In the genomic region with DNA sequence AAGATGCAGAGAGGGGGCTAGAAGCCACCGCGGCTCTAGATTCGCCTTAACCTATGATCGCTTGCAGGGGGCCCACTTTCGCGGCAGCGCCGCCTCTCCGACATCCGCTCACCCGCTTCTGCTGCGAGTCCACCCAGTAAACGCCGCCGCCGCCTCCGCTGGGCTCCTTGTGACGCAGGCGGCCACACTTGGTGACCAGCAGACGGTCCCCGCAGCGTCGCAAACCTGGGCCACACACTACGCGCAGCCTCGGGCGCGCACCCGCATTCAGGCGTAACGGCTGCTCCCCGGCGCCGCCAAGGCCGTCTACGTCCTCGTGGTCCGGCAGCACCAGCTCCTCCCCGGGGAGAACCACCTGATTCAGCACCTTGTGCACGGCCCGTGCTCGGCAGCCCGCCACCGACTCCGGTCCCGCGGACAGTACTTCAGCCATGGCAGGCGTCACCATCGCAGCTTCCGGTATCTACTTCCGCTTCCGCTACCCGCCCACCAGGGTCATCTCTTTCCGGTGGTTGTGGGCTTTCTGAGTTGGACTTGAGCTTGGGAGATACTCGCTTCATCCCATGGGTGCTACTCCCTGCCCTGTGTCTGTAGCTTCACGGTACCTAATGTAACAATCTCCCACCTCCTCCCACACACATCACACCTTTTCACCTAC, we compare ENCODE assay signal across 8 mouse cellular contexts. TPM values are rescaled to one million over a fixed set of nuclear protein-coding genes. Genes with fewer than 3 reads are reported as not detected.
DNase-seq lines count a peak whose midpoint lies in the region; ATAC-seq and TF ChIP-seq lines count a peak whose summit lies in the region.

No protein-coding gene starts in this region.

- TF ChIP-seq POLR2A in cortical plate, adult 2 months (IDR thresholded peaks at IDR 0.05; ENCODE audit: extremely low read depth, insufficient read depth, low read length) = peak; percentile 58

- peak overlapping the region; percentile 65 for H3K27ac ChIP-seq in cortical plate, adult 2 months (ENCODE audit: insufficient read depth, low read length)

- TF ChIP-seq CTCF in cortical plate, adult 2 months (IDR thresholded peaks at IDR 0.05; ENCODE audit: extremely low read depth, insufficient read depth, low read length) = no peak

- peak; percentile 82 for DNase-seq in adipocyte (ENCODE audit: low spot score)
- DNase-seq in gastrocnemius, adult 8-10 months (ENCODE audit: low spot score in 2 of 2) = peak; percentile 75 to 85
- DNase-seq in hindlimb bud, embryonic 11.5 days (ENCODE audit: extremely low spot score, low read depth, low spot score) = peak; percentile 28
- peak; percentile 79 to 86 for DNase-seq in left cerebral cortex, adult 8-10 months (ENCODE audit: low spot score in 2 of 2)
- peak; percentile 88 for DNase-seq in right cerebral cortex, adult 18-20 months
- DNase-seq in urinary bladder, adult 2 months (ENCODE audit: low spot score) = peak; percentile 76

- H3K4me1 ChIP-seq in cortical plate, adult 2 months (ENCODE audit: control insufficient read depth, insufficient read depth, low read length) = peaks cover 6% of the 10 kb centered on the region

- ATAC-seq in megakaryocyte, adult 5-6 weeks (ENCODE audit: poor library complexity, severe bottlenecking) = peak; percentile 95

- H3K4me3 ChIP-seq in cortical plate, adult 2 months (ENCODE audit: insufficient read depth, low read length) = peak overlapping the region; percentile 53

RNA-seq across cellular contexts. Expression of a gene that starts 21.6 kb away (rescaled TPM):
- 8.2 and 9.0 TPM in 2 replicates for polyA plus RNA-seq in cortical plate, adult 2 months (2012; rRNA removed)
- total RNA-seq in gastrocnemius, adult 8-10 months (2022) = 10 to 100 TPM in 2 of 4 experiments, 1 to 10 TPM in 2; 8.3 to 10.5 (median 9.8) TPM
- total RNA-seq in left cerebral cortex, adult 8-10 months (2022) = 10 to 100 TPM; 15.8 to 18.4 (median 16.3) TPM
- 16.8 and 19.6 TPM in 2 replicates for total RNA-seq in megakaryocyte, adult 5-6 weeks (2015)
- total RNA-seq in megakaryocyte, adult 5-6 weeks (2017) = 10.0 and 11.7 TPM in 2 replicates
- polyA plus RNA-seq in urinary bladder, adult 2 months (2012; rRNA removed) = 9.7 and 10.3 TPM in 2 replicates

RNA-seq across cellular contexts. Expression of a gene that starts 22.2 kb away (rescaled TPM):
- 18.0 and 18.8 TPM in 2 replicates for polyA plus RNA-seq in cortical plate, adult 2 months (2012; rRNA removed)
- total RNA-seq in gastrocnemius, adult 8-10 months (2022) = 10 to 100 TPM; 11.7 to 15.8 (median 12.8) TPM
- 10 to 100 TPM; 12.0 to 16.8 (median 13.5) TPM for total RNA-seq in left cerebral cortex, adult 8-10 months (2022)
- total RNA-seq in megakaryocyte, adult 5-6 weeks (2015) = 50.9 and 54.3 TPM in 2 replicates
- total RNA-seq in megakaryocyte, adult 5-6 weeks (2017) = 100 and 103 TPM in 2 replicates
- 28.5 and 31.8 TPM in 2 replicates for polyA plus RNA-seq in urinary bladder, adult 2 months (2012; rRNA removed)

RNA-seq across cellular contexts. Expression of a gene that starts 23.4 kb away (rescaled TPM):
- polyA plus RNA-seq in cortical plate, adult 2 months (2012; rRNA removed) = 13.5 and 16.6 TPM in 2 replicates
- 1 to 10 TPM; 4.5 to 7.3 (median 4.6) TPM for total RNA-seq in gastrocnemius, adult 8-10 months (2022)
- 10 to 100 TPM; 15.0 to 20.7 (median 16.7) TPM for total RNA-seq in left cerebral cortex, adult 8-10 months (2022)
- 5.8 and 11.3 TPM in 2 replicates for total RNA-seq in megakaryocyte, adult 5-6 weeks (2015)
- total RNA-seq in megakaryocyte, adult 5-6 weeks (2017) = 15.9 and 16.2 TPM in 2 replicates
- polyA plus RNA-seq in urinary bladder, adult 2 months (2012; rRNA removed) = 15.0 TPM in 2 replicates

Comparison
In these comparisons a context has a peak if more than half of its experiments do, and no peak if none do; other contexts are left out.
1. Peak in every context shown above with its lines: DNase-seq, ATAC-seq, H3K4me3 ChIP-seq and H3K27ac ChIP-seq.
2. DNase-seq: peak in every context shown above with its lines; median percentile 88 in right cerebral cortex, adult 18-20 months; 82 in left cerebral cortex, adult 8-10 months; 82 in adipocyte; 80 in gastrocnemius, adult 8-10 months; 76 in urinary bladder, adult 2 months; 28 in hindlimb bud, embryonic 11.5 days.